Mouse (Mus musculus) midbrain, embryonic 11.5 days (tissue): Measurements from ENCODE around the gene Cyb5d1. TPM values are rescaled to one million over a fixed set of nuclear protein-coding genes. Genes with fewer than 3 reads are reported as not detected.
A peak's percentile ranks its signal among the peaks of the same experiment; 100 is the strongest.

ENCODE experiments used
- ATAC-seq: fragments of 200-750 bp; cut with Nextera tagmentation; 2 replicates; pipeline ENCODE4 v1.8.0; 2017; ENCODE audit warnings: moderate TSS enrichment, moderate library complexity; ENCODE audit not compliant: low FRiP score
- DNase-seq: peaks from one replicate; pipeline ENCODE4 v3.0.0; 2015; ENCODE audit warnings: low spot score; ENCODE audit errors: missing footprints
- H3K27ac ChIP-seq: fragments of 300-500 bp; sonication (generic); 2 replicates; pipeline ENCODE4 v1.5.1; 2014; ENCODE audit warnings: low read depth, low read length
- H3K27me3 ChIP-seq: fragments of 300-500 bp; sonication (generic); 2 replicates; pipeline ENCODE4 v1.6.1; 2014; ENCODE audit warnings: mild to moderate bottlenecking, low read length, moderate library complexity, mixed read lengths; ENCODE audit not compliant: control insufficient read depth, insufficient read depth
- H3K36me3 ChIP-seq: fragments of 300-500 bp; sonication (generic); 2 replicates; pipeline ENCODE4 v1.6.1; 2014; ENCODE audit warnings: mild to moderate bottlenecking, low read length, moderate library complexity, mixed read lengths; ENCODE audit not compliant: control insufficient read depth, insufficient read depth
- H3K4me1 ChIP-seq: fragments of 300-500 bp; sonication (generic); 2 replicates; pipeline ENCODE4 v1.6.1; 2014; ENCODE audit warnings: low read length; ENCODE audit not compliant: control insufficient read depth, insufficient read depth
- H3K4me2 ChIP-seq: fragments of 300-500 bp; sonication (generic); 2 replicates; pipeline ENCODE4 v1.6.1; 2014; ENCODE audit warnings: mild to moderate bottlenecking, moderate library complexity
- H3K4me3 ChIP-seq: fragments of 300-500 bp; sonication (generic); 2 replicates; pipeline ENCODE4 v1.5.1; 2014; ENCODE audit warnings: low read depth, low read length
- H3K9ac ChIP-seq: fragments of 300-500 bp; sonication (generic); 2 replicates; pipeline ENCODE4 v1.6.1; 2014; ENCODE audit warnings: low read length
- H3K9me3 ChIP-seq: fragments of 300-500 bp; sonication (generic); 2 replicates; pipeline ENCODE4 v1.6.1; 2016; ENCODE audit warnings: low read length; ENCODE audit not compliant: control insufficient read depth
- WGBS: fragments of 180-500 bp; shearing (Covaris S2); extraction: QIAGEN DNeasy Blood & Tissue Kit; methylation state at CpG from one replicate; pipeline ENCODE4 v1.1.7; 2014; 5-methylcytosine and 5-hydroxymethylcytosine counted together
- polyA plus RNA-seq: library from polyadenylated mRNA; unstranded; fragments of >200 nt; fragmentation: Nextera tagmentation; extraction: Ambion mirVana; gene quantifications from 2 replicates; pipeline ENCODE4 v1.2.1, GENCODE M21; 2014

Cyb5d1 gene
- polyA plus RNA-seq, 1 experiment from 2014 or later: 50.5 TPM

GRCm38 (mm10) chr11:69417449-69418384 is 22.3 kb upstream of the Cyb5d1 start:
- peaks cover 19% of the 10 kb centered on the region for H3K27me3 ChIP-seq

GRCm38 (mm10) chr11:69416921-69417448 is 21.6 kb upstream of the Cyb5d1 start:
- Histone ChIP-seq H3K9me3 (no peaks in the 10 kb centered on the region), H3K9ac (peak overlapping the region; percentile 65), H3K4me3 (peak overlapping the region; percentile 84), H3K36me3 (no peaks in the 10 kb centered on the region), H3K4me2 (peak overlapping the region; percentile 69), H3K27ac (peak overlapping the region; percentile 99), H3K4me1 (peaks cover 62% of the 10 kb centered on the region), H3K27me3 (peaks cover 12% of the 10 kb centered on the region)
- ATAC-seq (no peak), DNase-seq (peak; percentile 92)
- under 1% methylated on average over 8 of the region's 8 CpGs for WGBS

More at GRCm38 (mm10) chr11:69417449-69418384, 22.3 kb upstream of the Cyb5d1 start:
- Histone ChIP-seq H3K9me3 (no peaks in the 10 kb centered on the region), H3K4me2 (peak overlapping the region; percentile 69), H3K4me1 (peaks cover 55% of the 10 kb centered on the region), H3K4me3 (peak overlapping the region; percentile 84), H3K36me3 (no peaks in the 10 kb centered on the region), H3K27ac (peak overlapping the region; percentile 99), H3K9ac (peak overlapping the region; percentile 65)
- ATAC-seq (peak; percentile 57), DNase-seq (peak; percentile 99)
- under 1% methylated on average over 39 of the region's 39 CpGs for WGBS

GRCm38 (mm10) chr11:69416509-69416908 is 21.1 kb upstream of the Cyb5d1 start:
- Histone ChIP-seq H3K27ac (peak overlapping the region; percentile 99), H3K9me3 (no peaks in the 10 kb centered on the region), H3K4me2 (peak overlapping the region; percentile 69), H3K36me3 (no peaks in the 10 kb centered on the region), H3K4me1 (peaks cover 67% of the 10 kb centered on the region), H3K9ac (peak overlapping the region; percentile 65), H3K27me3 (peaks cover 8% of the 10 kb centered on the region), H3K4me3 (peak overlapping the region; percentile 84)
- no peak for ATAC-seq
- DNase-seq: peak; percentile 91
- 0% methylated on average over 4 of the region's 4 CpGs for WGBS

GRCm38 (mm10) chr11:69415668-69416451 is 20.4 kb upstream of the Cyb5d1 start:
- ATAC-seq (0 out of 2 replicates have a peak, but pooled peaks have one; percentile 13), DNase-seq (peak; percentile 93)
- Histone ChIP-seq H3K4me2 (peak overlapping the region; percentile 91), H3K4me1 (peaks cover 63% of the 10 kb centered on the region), H3K9ac (peak overlapping the region; percentile 99), H3K9me3 (no peaks in the 10 kb centered on the region), H3K27ac (peak overlapping the region; percentile 99), H3K27me3 (peaks cover 1% of the 10 kb centered on the region), H3K4me3 (peak overlapping the region; percentile 84), H3K36me3 (no peaks in the 10 kb centered on the region)
- WGBS: 0% methylated on average over 12 of the region's 25 CpGs

- H3K36me3 ChIP-seq: no peaks in the 10 kb centered on the region
- no peaks in the 10 kb centered on the region for H3K27me3 ChIP-seq
- ATAC-seq (0 out of 2 replicates have a peak, but pooled peaks have one; percentile 3), DNase-seq (peak; percentile 95)
- 0% methylated on average over 3 of the region's 3 CpGs for WGBS
- peaks cover 58% of the 10 kb centered on the region for H3K4me1 ChIP-seq
- H3K9me3 ChIP-seq: no peaks in the 10 kb centered on the region
- peak overlapping the region; percentile 99 for H3K27ac ChIP-seq
- H3K9ac ChIP-seq: peak overlapping the region; percentile 99
- peak overlapping the region; percentile 91 for H3K4me2 ChIP-seq
- peak overlapping the region; percentile 84 for H3K4me3 ChIP-seq
These were observed 19.9 kb upstream of the Cyb5d1 start for GRCm38 (mm10) chr11:69415327-69415667.

- no peak for DNase-seq
- peak overlapping the region; percentile 99 for H3K27ac ChIP-seq
- no peaks in the 10 kb centered on the region for H3K36me3 ChIP-seq
- H3K4me3 ChIP-seq: peak overlapping the region; percentile 84
- no peaks in the 10 kb centered on the region for H3K27me3 ChIP-seq
- peaks cover 53% of the 10 kb centered on the region for H3K4me1 ChIP-seq
- H3K4me2 ChIP-seq: peak overlapping the region; percentile 91
- peak overlapping the region; percentile 99 for H3K9ac ChIP-seq
- no peak for ATAC-seq
- WGBS: 11% methylated on average over 4 of the region's 4 CpGs
- no peaks in the 10 kb centered on the region for H3K9me3 ChIP-seq
These were observed 19.2 kb upstream of the Cyb5d1 start for GRCm38 (mm10) chr11:69414421-69415326.

GRCm38 (mm10) chr11:69413221-69414181 is 18.1 kb upstream of the Cyb5d1 start, which contains the start of gene Kdm6b:
TSS of gene Kdm6b (minus strand) at chr11:69413675.
- Histone ChIP-seq H3K9ac (peak within 1 kb of the TSS; percentile 99), H3K9me3 (no peaks in the 10 kb centered on the region), H3K4me3 (peak within 1 kb of the TSS; percentile 84), H3K4me1 (peaks cover 50% of the 10 kb centered on the region), H3K27me3 (no peaks in the 10 kb centered on the region), H3K27ac (peak within 1 kb of the TSS; percentile 99), H3K4me2 (peak within 1 kb of the TSS; percentile 91), H3K36me3 (no peaks in the 10 kb centered on the region)
- DNase-seq (peak; percentile 94), ATAC-seq (no peak)
- 47% methylated on average over 12 of the region's 12 CpGs for WGBS
